Mouse (Mus musculus) megakaryocyte, embryonic 14.5 days (primary cell): ENCODE measurements around the gene Anapc7. TPM values are rescaled to one million over a fixed set of nuclear protein-coding genes. Genes with fewer than 3 reads are reported as not detected.
"Not testable (repeated sequence)": the region's sequence is repeated elsewhere in the genome, so short reads cannot be mapped to it uniquely, and the experiment has no call there.

Source experiments
- H3K27me3 ChIP-seq: replicated peaks from 2 replicates; pipeline ENCODE3; 2012; ENCODE audit warnings: inconsistent platforms
- H3K36me3 ChIP-seq: replicated peaks from 2 replicates; pipeline ENCODE3; 2012; ENCODE audit warnings: low read length, inconsistent platforms, mixed read lengths
- H3K4me1 ChIP-seq: 2 replicates; pipeline ENCODE4 v1.6.1; 2012; ENCODE audit warnings: inconsistent platforms
- H3K4me3 ChIP-seq: replicated peaks from 2 replicates; pipeline ENCODE3; 2012; ENCODE audit warnings: moderate library complexity, mild to moderate bottlenecking, inconsistent platforms
- H3K9me3 ChIP-seq: 2 replicates; pipeline ENCODE4 v1.6.1; 2012; ENCODE audit warnings: inconsistent platforms
- FLI1 ChIP-seq: IDR thresholded peaks from 2 replicates; pipeline ENCODE4 v1.6.1; 2012; ENCODE audit warnings: low read length, inconsistent platforms, mixed read lengths
- GATA1 ChIP-seq: IDR thresholded peaks from 3 replicates; pipeline ENCODE4 v1.6.1; 2012; ENCODE audit warnings: mixed read lengths, low read length, inconsistent platforms, borderline replicate concordance
- polyA plus RNA-seq: library from polyadenylated mRNA; stranded (reverse); fragments of >175 nt; gene quantifications from 2 replicates; pipeline ENCODE4 v1.2.3, GENCODE M21; 2012; ENCODE audit warnings: low replicate concordance; ENCODE audit not compliant: insufficient read depth

Gene Anapc7
- polyA plus RNA-seq, 1 experiment, result 10.1 TPM

DNA sequence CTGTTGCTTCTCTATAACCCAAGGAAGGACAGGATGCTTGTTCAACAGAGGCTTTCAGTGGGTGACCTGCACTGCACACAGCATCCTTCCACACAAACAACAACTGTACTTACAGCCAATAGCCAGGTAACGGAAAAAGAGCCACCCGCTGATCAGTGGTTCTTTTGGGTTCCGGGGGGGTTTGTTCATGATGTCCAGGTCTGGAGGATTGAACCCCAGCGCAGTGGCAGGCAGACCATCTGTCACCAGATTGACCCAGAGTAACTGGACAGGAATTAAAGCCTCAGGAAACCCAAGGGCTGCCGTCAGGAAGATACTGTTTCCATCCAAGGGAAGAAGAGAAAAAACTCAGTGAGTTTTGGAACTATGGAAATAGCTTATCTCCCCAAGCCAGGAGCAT is 37.8 kb downstream of the Anapc7 start:
- H3K4me1 ChIP-seq, result peaks cover 23% of the 10 kb centered on the region
- no peak overlapping the region for H3K4me3 ChIP-seq
- H3K9me3 ChIP-seq, result no peaks in the 10 kb centered on the region
- peaks cover 100% of the 10 kb centered on the region for H3K36me3 ChIP-seq
- no peaks in the 10 kb centered on the region for H3K27me3 ChIP-seq
- TF ChIP-seq GATA1 (no peak), FLI1 (no peak)

DNA sequence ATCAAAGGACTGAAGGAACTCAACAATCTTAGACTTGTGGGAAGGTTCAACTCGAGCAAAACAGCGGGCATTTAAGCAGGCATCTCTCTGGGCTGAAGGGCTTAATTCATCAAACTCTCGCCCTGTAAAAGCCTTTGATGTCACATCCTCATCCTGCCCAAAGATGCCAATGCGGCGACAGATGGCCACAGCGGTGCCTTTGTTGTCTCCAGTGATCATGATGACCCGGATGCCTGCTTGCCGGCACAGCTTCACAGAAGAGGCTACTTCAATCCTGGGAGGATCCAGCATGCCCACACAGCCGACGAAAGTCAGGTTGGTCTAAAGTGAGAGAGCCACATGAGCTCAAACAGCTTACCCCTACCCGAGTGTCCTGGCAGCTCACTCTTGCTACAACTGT is 39.2 kb downstream of the Anapc7 start:
- H3K4me1 ChIP-seq, result peaks cover 23% of the 10 kb centered on the region
- no peaks in the 10 kb centered on the region for H3K9me3 ChIP-seq
- H3K27me3 ChIP-seq, result no peaks in the 10 kb centered on the region
- peaks cover 100% of the 10 kb centered on the region for H3K36me3 ChIP-seq
- TF ChIP-seq GATA1, result no peak
- TF ChIP-seq FLI1, result no peak
- no peak overlapping the region for H3K4me3 ChIP-seq

DNA sequence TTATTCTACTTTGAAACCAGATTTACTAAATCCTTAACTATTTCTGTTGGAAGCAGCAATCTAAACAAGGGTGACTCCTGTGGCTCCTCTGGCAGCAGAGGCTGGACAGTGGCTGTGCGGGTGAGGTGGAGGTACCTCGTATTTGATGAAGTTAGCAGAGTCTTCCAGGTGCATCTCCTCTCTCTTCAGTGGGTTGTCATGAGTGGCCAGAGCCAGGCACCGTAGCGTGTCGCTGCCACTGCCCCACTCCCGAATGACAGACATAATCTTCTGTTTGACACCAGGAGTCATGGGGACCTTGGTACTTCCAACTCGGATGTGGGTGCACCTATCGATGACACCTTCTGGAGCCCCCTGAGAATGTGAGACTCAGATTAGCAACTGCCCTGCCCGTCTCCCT is 39.9 kb downstream of the Anapc7 start:
- H3K36me3 ChIP-seq, result peaks cover 100% of the 10 kb centered on the region
- no peaks in the 10 kb centered on the region for H3K9me3 ChIP-seq
- TF ChIP-seq GATA1 (no peak), FLI1 (no peak)
- peaks cover 23% of the 10 kb centered on the region for H3K4me1 ChIP-seq
- no peaks in the 10 kb centered on the region for H3K27me3 ChIP-seq
- H3K4me3 ChIP-seq, result no peak overlapping the region

DNA sequence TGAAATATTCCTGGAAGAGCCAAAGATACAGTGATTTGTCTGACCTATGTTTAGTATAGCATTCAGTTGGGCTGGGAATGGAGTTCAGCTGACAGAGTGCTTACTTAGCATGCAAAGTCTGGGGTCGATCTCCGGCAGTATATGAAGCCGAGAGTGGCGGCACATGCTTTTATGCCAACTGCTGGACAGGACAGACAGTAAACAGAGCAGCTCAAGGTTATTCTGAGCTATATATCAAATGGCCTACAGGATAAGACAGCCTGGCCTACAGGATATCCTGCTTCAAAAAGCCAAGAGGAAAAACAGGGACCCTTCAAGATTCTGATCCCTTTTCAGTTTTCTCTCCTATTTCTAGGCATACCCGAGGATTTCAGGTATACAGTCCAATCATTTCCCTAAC is 50.2 kb downstream of the Anapc7 start:
- no peaks in the 10 kb centered on the region; the same call in 1 of the 2 replicates for H3K4me1 ChIP-seq
- no peaks in the 10 kb centered on the region for H3K9me3 ChIP-seq
- H3K27me3 ChIP-seq, result no peaks in the 10 kb centered on the region
- peaks cover 95% of the 10 kb centered on the region for H3K36me3 ChIP-seq
- TF ChIP-seq GATA1, result no peak
- no peak for TF ChIP-seq FLI1
- no peak overlapping the region for H3K4me3 ChIP-seq

DNA sequence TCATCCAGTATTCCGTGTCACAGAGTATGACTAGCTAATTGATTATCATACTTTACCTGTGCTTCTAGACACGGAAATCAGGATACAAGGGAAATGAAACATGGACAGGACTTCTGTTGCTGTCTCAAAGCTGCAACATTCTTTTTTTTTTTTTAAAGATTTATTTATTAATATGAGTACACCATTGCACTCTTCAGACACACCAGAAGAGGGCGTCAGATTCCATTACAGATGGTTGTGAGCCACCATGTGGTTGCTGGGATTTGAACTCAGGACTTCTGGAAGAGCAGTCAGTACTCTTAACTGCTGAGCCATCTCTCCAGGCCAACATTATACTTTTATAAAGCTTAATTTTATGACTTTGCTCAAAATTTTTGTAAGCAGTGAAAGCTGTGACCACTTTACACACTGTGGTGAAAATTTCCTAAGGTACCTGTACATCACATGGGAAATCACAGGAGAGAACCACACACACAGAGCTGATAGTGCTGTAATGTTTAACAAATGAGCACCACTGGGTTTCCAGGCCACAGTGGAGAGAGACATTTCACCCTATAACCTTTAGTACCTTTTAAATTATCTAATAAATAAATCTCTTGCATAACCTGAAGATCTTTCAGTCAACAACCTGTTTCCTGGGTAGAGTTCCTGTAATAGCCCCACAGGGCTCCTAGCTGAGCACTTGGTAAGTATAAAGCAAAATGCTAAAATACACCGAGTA is 53.3 kb downstream of the Anapc7 start:
- H3K27me3 ChIP-seq, result no peaks in the 10 kb centered on the region
- no peaks in the 10 kb centered on the region for H3K9me3 ChIP-seq
- H3K4me1 ChIP-seq, result peaks cover 5% of the 10 kb centered on the region
- H3K4me3 ChIP-seq, result no peak overlapping the region
- H3K36me3 ChIP-seq, result peaks cover 92% of the 10 kb centered on the region
- TF ChIP-seq FLI1 (no peak), GATA1 (no peak)

DNA sequence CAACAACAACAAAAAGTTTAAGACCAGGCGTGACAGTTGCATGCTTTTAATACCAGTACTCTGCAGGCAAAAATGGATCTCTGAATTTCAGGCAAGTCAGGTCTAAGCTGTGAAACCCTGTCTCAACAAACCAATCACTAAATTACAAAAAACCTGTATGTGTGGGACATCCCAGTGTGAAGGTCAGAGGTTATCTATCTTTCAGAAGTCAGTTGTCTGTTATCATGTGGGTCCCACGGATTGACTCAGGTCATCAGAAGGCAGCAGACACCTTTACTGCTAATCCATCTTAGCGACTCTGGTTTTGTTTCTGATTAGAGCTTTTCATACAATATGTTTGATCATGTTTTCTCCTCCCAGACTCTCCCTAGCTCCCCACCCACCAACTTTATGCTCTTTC is 54.6 kb downstream of the Anapc7 start:
- TF ChIP-seq FLI1 (no peak), GATA1 (no peak)
- peaks cover 7% of the 10 kb centered on the region for H3K4me1 ChIP-seq
- no peaks in the 10 kb centered on the region for H3K9me3 ChIP-seq
- H3K36me3 ChIP-seq, result peaks cover 88% of the 10 kb centered on the region
- H3K4me3 ChIP-seq, result no peak overlapping the region
- no peaks in the 10 kb centered on the region for H3K27me3 ChIP-seq

DNA sequence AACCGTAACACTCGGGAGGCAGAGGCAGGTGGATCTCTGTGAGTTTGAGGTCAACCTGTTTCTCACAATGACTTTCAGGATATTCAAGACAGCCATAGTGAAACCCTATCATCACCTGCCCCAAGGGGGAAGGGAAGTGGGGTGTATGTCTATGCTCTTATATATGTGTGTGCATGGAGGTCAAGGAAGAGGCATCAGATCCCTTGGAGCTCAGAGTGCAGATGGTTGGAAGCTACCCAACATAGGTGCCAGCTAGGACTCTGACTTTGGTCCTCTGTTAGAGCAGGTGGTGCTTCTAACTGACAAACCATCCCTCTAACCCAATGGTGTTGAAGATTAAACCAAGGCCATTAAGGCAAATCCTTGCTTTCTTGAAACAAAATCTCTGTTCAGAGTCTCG is 56.0 kb downstream of the Anapc7 start:
- H3K4me1 ChIP-seq, result peaks cover 17% of the 10 kb centered on the region
- no peaks in the 10 kb centered on the region for H3K27me3 ChIP-seq
- TF ChIP-seq GATA1 (no peak), FLI1 (no peak)
- H3K4me3 ChIP-seq, result no peak overlapping the region
- no peaks in the 10 kb centered on the region for H3K9me3 ChIP-seq
- H3K36me3 ChIP-seq, result peaks cover 90% of the 10 kb centered on the region

DNA sequence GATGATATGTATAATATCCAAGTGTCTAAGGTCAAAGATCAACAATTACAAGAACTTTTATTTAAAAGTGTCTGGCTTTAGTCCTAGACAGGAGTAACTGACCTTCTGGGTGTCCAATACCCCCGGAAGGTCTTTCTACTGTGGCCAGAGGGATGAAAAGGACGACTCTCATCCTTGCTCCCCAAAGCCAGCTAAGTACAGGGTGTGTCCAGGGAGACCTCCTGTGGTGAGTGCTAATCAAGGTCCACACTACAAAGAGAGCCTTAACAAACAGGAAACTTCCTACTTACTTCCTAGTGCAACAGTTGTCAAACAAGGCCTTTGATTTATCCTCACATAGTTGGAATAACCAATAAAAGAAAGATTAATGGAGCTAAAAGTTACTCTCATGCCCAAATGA is 57.6 kb downstream of the Anapc7 start:
- Histone ChIP-seq H3K4me1 (peaks cover 29% of the 10 kb centered on the region), H3K36me3 (peaks cover 90% of the 10 kb centered on the region), H3K4me3 (no peak overlapping the region), H3K27me3 (no peaks in the 10 kb centered on the region), H3K9me3 (no peaks in the 10 kb centered on the region)
- TF ChIP-seq GATA1 (no peak), FLI1 (no peak)

DNA sequence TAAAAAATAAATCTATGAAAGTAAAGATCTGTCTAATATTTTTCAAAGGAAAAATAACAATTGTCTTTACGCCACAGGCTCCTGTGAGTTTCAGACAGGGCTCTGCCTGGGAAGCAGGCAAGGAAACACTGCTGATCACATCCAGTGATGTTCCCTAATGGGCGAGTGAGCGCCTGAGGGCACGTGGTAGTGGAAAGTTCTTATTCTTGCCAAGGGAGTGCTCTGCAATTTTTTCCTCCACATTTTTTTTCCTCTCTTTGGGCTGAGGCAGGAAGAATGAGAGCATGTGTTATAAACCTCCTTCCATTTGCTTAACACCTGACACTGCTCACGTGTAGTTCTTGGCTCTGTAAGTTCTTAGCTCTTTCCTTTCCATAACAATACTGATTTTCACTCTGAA is 60.4 kb downstream of the Anapc7 start:
- H3K9me3 ChIP-seq, result no peaks in the 10 kb centered on the region
- no peak overlapping the region for H3K4me3 ChIP-seq
- peaks cover 91% of the 10 kb centered on the region for H3K36me3 ChIP-seq
- H3K27me3 ChIP-seq, result no peaks in the 10 kb centered on the region
- no peak for TF ChIP-seq GATA1
- no peak for TF ChIP-seq FLI1
- peaks cover 29% of the 10 kb centered on the region for H3K4me1 ChIP-seq

DNA sequence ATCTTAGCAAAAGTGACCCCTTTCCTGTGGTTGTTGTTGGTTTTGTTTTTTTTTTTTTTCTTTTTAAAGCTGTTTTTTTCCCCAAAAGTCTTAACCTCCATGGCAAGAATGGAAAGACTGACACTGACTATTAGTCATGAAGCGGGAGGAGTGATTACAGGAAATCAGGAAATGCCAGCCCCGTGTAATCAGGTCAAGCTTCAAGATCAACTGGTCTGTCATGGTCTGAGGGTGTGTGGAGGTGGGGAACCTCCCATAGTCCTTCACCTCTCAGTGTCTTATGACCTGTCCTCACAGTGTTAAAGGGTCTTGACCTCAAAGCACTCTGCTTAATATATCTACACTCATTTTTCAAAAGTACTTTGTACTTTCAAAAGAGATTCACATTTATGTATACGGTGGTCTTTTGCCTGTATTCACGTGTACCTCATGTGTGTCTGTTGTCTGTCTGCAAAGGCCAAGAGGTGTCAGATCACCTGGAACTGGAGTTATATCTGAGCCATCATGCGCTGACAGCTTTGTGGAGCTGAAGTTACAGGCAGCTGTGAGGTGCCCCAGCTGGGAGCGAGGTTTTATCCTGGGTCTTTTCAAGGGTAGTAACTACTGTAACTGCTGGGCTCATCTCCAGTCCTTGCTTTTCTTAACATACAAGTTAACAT is 61.4 kb downstream of the Anapc7 start:
- TF ChIP-seq FLI1, result no peak
- TF ChIP-seq GATA1, result no peak
- peaks cover 24% of the 10 kb centered on the region for H3K4me1 ChIP-seq
- H3K9me3 ChIP-seq, result no peaks in the 10 kb centered on the region
- no peaks in the 10 kb centered on the region for H3K27me3 ChIP-seq
- peaks cover 90% of the 10 kb centered on the region for H3K36me3 ChIP-seq
- no peak overlapping the region for H3K4me3 ChIP-seq

DNA sequence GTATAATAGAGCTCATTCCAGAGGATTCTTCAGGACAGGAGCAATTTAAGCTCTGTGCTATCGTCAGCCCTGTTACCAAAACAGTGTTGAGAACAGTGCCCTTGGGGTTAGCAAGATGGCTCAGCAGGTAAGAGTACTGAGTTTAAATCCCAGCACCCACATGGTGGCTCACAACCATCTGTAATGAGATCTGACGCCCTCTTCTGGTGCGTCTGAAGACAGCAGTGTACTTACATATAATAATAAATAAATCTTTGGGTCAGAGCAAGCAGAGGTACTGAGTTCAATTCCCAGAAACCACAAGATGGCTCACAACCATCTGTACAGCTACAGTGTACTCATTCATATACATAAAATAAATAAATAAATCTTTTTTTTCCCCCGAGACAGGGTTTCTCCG is 64.8 kb downstream of the Anapc7 start:
- H3K4me3 ChIP-seq, H3K9me3 ChIP-seq, H3K27me3 ChIP-seq: not testable (repeated sequence)
- H3K36me3 ChIP-seq, result peaks cover 95% of the 10 kb centered on the region
- peaks cover 21% of the 10 kb centered on the region for H3K4me1 ChIP-seq
